Mouse (Mus musculus) ES-E14 (cell line): ENCODE results near the gene Mylk4.

Source experiments
- HCFC1 ChIP-seq: IDR thresholded peaks from 2 replicates; pipeline ENCODE4 v1.6.1; 2012; ENCODE audit warnings: low read length, inconsistent platforms, borderline replicate concordance; ENCODE audit not compliant: insufficient read depth
- MAFK ChIP-seq: IDR thresholded peaks from 2 replicates; pipeline ENCODE4 v1.6.1; 2014; ENCODE audit warnings: mild to moderate bottlenecking, low read depth, low read length, inconsistent platforms; ENCODE audit not compliant: insufficient read depth

- no peak for TF ChIP-seq HCFC1
- TF ChIP-seq MAFK = no peak
These were observed at the start of gene Mylk4 for GRCm38 (mm10) chr13:32783816-32784215.
